24 mouse cellular contexts compared by ENCODE assay signal in the genomic region with DNA sequence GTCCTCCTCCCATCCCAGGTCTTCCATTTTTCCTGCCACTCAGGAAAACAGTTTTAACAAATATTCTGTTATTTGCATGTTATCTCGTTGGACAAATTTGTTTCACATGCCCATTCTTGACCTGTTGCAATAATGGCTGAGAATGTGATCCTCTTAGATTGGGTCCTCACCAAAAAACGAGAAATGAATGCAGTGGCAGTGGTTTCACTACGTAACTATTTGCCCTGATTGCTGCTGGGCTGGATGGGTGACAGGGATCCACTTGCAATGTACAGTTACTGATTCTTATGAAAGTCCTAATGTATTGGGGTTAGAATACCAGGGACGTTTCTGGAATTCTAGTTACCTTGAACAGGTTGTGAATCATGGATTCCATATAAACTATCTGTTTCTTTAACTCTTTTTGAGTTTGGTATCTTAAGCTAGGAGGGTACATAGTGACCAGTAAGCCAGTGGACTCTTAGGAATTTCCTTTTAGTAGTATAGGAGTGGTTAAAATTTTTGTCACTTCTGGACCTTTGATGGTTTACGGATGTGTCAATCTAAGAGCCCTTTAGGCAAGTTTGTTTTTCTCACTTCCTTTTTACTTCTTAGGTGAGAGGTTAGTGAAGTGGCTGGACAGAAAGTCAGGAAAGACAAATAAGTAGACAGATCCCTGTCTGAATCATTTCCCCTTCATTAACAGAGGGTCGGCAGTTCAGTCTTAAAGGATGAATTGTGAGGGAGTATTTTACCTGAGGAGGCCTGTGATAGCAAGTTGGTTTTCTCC.
"Had no signal": no experiment of that assay in that cellular context is flagged by ENCODE, and none has a peak within 500 bp of the region (broad histone marks: within the 10 kb centered on the region; RNA-seq: fewer than 3 reads in every experiment).

No protein-coding gene starts in this region.

- H3K27me3 ChIP-seq: heart, embryonic 13.5 days; heart, embryonic 15.5 days; hindbrain, embryonic 12.5 days; intestine, embryonic 15.5 days; limb, embryonic 13.5 days; limb, embryonic 15.5 days had no signal

- H3K27ac ChIP-seq: heart, adult 2 months; heart, embryonic 13.5 days; heart, embryonic 15.5 days; hindbrain, embryonic 10.5 days; hindbrain, embryonic 12.5 days; hindbrain, embryonic 14.5 days; intestine, embryonic 15.5 days; limb, embryonic 13.5 days; limb, embryonic 15.5 days had no signal

- ATAC-seq: hindbrain, embryonic 16.5 days; inflammation-experienced regulatory T-cells, adult 6 months; intestine, embryonic 15.5 days; intestine, postnatal 0 days had no signal

- H3K4me1 ChIP-seq: hindbrain, embryonic 10.5 days; hindbrain, embryonic 12.5 days; limb, embryonic 15.5 days had no signal

- DNase-seq: gastrocnemius, postnatal 14 days; gastrocnemius, postnatal 36 days; heart, adult 2 months; heart, postnatal 14 days; heart, postnatal 36 days; kidney, adult 18-20 months; kidney, adult 8-10 months; kidney, postnatal 10 days; kidney, postnatal 25 days; layer of hippocampus, adult 9-11 months; layer of hippocampus, postnatal 36 days; left cerebral cortex, postnatal 4 days had no signal

- H3K9ac ChIP-seq: heart, embryonic 13.5 days; heart, embryonic 15.5 days; hindbrain, embryonic 12.5 days; hindbrain, embryonic 14.5 days; intestine, embryonic 15.5 days; limb, embryonic 13.5 days; limb, embryonic 15.5 days had no signal

- H3K4me3 ChIP-seq: heart, adult 2 months; heart, embryonic 13.5 days; heart, embryonic 15.5 days; hindbrain, embryonic 10.5 days; hindbrain, embryonic 12.5 days; intestine, embryonic 15.5 days; limb, embryonic 13.5 days; limb, embryonic 15.5 days had no signal

- H3K4me2 ChIP-seq: heart, embryonic 11.5 days; heart, embryonic 13.5 days; heart, embryonic 15.5 days; hindbrain, embryonic 12.5 days; hindbrain, embryonic 14.5 days; intestine, embryonic 15.5 days; limb, embryonic 13.5 days; limb, embryonic 15.5 days had no signal

- H3K9me3 ChIP-seq: heart, embryonic 13.5 days; heart, embryonic 15.5 days; hindbrain, embryonic 10.5 days; hindbrain, embryonic 12.5 days; intestine, embryonic 15.5 days; limb, embryonic 13.5 days; limb, embryonic 15.5 days had no signal

- H3K36me3 ChIP-seq: intestine, embryonic 15.5 days had no signal
